26 mouse cellular contexts compared by ENCODE assay signal in genomic region chr5:55390846-55391245, GRCm38 (mm10).
DNase-seq lines count a peak whose midpoint lies in the region; ATAC-seq lines count a peak whose summit lies in the region.
"Had no signal": no experiment of that assay in that cellular context is flagged by ENCODE, and none has a peak within 500 bp of the region (broad histone marks: within the 10 kb centered on the region; RNA-seq: fewer than 3 reads in every experiment).

No protein-coding gene starts in this region.

- no peak overlapping the region for H3K4me2 ChIP-seq in forebrain, embryonic 11.5 days (ENCODE audit: low read depth, low read length, severe bottlenecking)
- no peak overlapping the region for H3K4me2 ChIP-seq in forebrain, embryonic 15.5 days (replicated peaks)
- no peak overlapping the region for H3K4me2 ChIP-seq in midbrain, embryonic 11.5 days
- no peak overlapping the region for H3K4me2 ChIP-seq in midbrain, embryonic 14.5 days (ENCODE audit: low read length)
- H3K4me2 ChIP-seq: embryonic facial prominence, embryonic 15.5 days; forebrain, embryonic 12.5 days; heart, embryonic 11.5 days; hindbrain, embryonic 14.5 days had no signal

- 20% methylated on average over 4 of the region's 4 CpGs for WGBS in forebrain, embryonic 11.5 days
- WGBS in forebrain, embryonic 15.5 days, result 10% methylated on average over 4 of the region's 4 CpGs
- WGBS in midbrain, embryonic 11.5 days, result 13% methylated on average over 4 of the region's 4 CpGs
- 12% methylated on average over 4 of the region's 4 CpGs for WGBS in midbrain, embryonic 14.5 days

- 0 out of 2 replicates have a peak, but pooled peaks have one; percentile 60 for ATAC-seq in forebrain, embryonic 11.5 days (replicated peaks; ENCODE audit: low FRiP score)
- no peak for ATAC-seq in forebrain, embryonic 15.5 days (replicated peaks)
- peak; percentile 64; the same call in 1 of the 2 replicates for ATAC-seq in midbrain, embryonic 11.5 days (ENCODE audit: low FRiP score)
- no peak for ATAC-seq in midbrain, embryonic 14.5 days (ENCODE audit: low FRiP score, low TSS enrichment)
- ATAC-seq: activated CD4-positive, CD25-positive, alpha-beta regulatory T cell, adult 4 months; CD4-positive, CD25-positive, alpha-beta regulatory T cell, adult 4 months; forebrain, embryonic 16.5 days; intestine, postnatal 0 days had no signal

- no peak overlapping the region for H3K9ac ChIP-seq in forebrain, embryonic 11.5 days (ENCODE audit: low read length)
- no peak overlapping the region for H3K9ac ChIP-seq in forebrain, embryonic 15.5 days (replicated peaks)
- H3K9ac ChIP-seq in midbrain, embryonic 11.5 days (ENCODE audit: low read length), result no peak overlapping the region
- H3K9ac ChIP-seq in midbrain, embryonic 14.5 days (replicated peaks; ENCODE audit: low read length), result no peak overlapping the region
- H3K9ac ChIP-seq: embryonic facial prominence, embryonic 15.5 days; forebrain, embryonic 12.5 days; hindbrain, embryonic 14.5 days had no signal

- no peaks in the 10 kb centered on the region for H3K9me3 ChIP-seq in forebrain, embryonic 11.5 days (ENCODE audit: control insufficient read depth, low read length)
- H3K9me3 ChIP-seq in forebrain, embryonic 15.5 days, result no peaks in the 10 kb centered on the region
- H3K9me3 ChIP-seq in midbrain, embryonic 11.5 days (ENCODE audit: control insufficient read depth, low read length), result no peaks in the 10 kb centered on the region
- H3K9me3 ChIP-seq in midbrain, embryonic 14.5 days (ENCODE audit: control insufficient read depth, low read length), result no peaks in the 10 kb centered on the region
- H3K9me3 ChIP-seq: embryonic facial prominence, embryonic 15.5 days; forebrain, embryonic 12.5 days; hindbrain, embryonic 10.5 days had no signal

- no peaks in the 10 kb centered on the region for H3K4me1 ChIP-seq in forebrain, embryonic 11.5 days (replicated peaks; ENCODE audit: control insufficient read depth, insufficient read depth, low read length)
- H3K4me1 ChIP-seq in forebrain, embryonic 15.5 days, result peaks cover 7% of the 10 kb centered on the region
- H3K4me1 ChIP-seq in midbrain, embryonic 11.5 days (ENCODE audit: control insufficient read depth, insufficient read depth, low read length), result no peaks in the 10 kb centered on the region
- H3K4me1 ChIP-seq in midbrain, embryonic 14.5 days (ENCODE audit: control insufficient read depth, insufficient read depth, low read length), result no peaks in the 10 kb centered on the region
- H3K4me1 ChIP-seq: embryonic facial prominence, embryonic 15.5 days had no signal

- no peak overlapping the region for H3K27ac ChIP-seq in forebrain, embryonic 11.5 days (ENCODE audit: low read depth, low read length)
- no peak overlapping the region for H3K27ac ChIP-seq in forebrain, embryonic 15.5 days (replicated peaks)
- H3K27ac ChIP-seq in midbrain, embryonic 11.5 days (ENCODE audit: low read depth, low read length), result no peak overlapping the region
- no peak overlapping the region for H3K27ac ChIP-seq in midbrain, embryonic 14.5 days (replicated peaks; ENCODE audit: low read depth, low read length)
- H3K27ac ChIP-seq: embryonic facial prominence, embryonic 15.5 days; forebrain, embryonic 12.5 days; hindbrain, embryonic 10.5 days; hindbrain, embryonic 14.5 days had no signal

- DNase-seq in forebrain, embryonic 11.5 days (ENCODE audit: low spot score), result no peak
- DNase-seq in midbrain, embryonic 11.5 days (ENCODE audit: low spot score, missing footprints), result no peak
- no peak for DNase-seq in midbrain, embryonic 14.5 days
- DNase-seq in embryo, embryonic 11 days, result peak; percentile 15
- no peak for DNase-seq in MN1 (ENCODE audit: low spot score)
- DNase-seq in adrenal gland, postnatal 25 days, result no peak
- DNase-seq: adrenal gland, adult 8-10 months; adrenal gland, postnatal 36 days; cerebellum, adult 11 months; cerebellum, adult 2 months; cerebellum, adult 9-11 months; cerebellum, postnatal 25 days; gastrocnemius, postnatal 10 days; gastrocnemius, postnatal 36 days; heart, postnatal 36 days; kidney, adult 2 months had no signal

- no peak overlapping the region for H3K4me3 ChIP-seq in forebrain, embryonic 11.5 days (ENCODE audit: low read depth, low read length)
- H3K4me3 ChIP-seq in forebrain, embryonic 15.5 days, result no peak overlapping the region
- H3K4me3 ChIP-seq in midbrain, embryonic 11.5 days (ENCODE audit: low read depth, low read length), result no peak overlapping the region
- no peak overlapping the region for H3K4me3 ChIP-seq in midbrain, embryonic 14.5 days (replicated peaks; ENCODE audit: low read depth, low read length)
- H3K4me3 ChIP-seq: embryonic facial prominence, embryonic 15.5 days; forebrain, embryonic 12.5 days; hindbrain, embryonic 10.5 days had no signal

- H3K27me3 ChIP-seq in forebrain, embryonic 11.5 days (ENCODE audit: control insufficient read depth, insufficient read depth, low read length), result no peaks in the 10 kb centered on the region
- H3K27me3 ChIP-seq in forebrain, embryonic 15.5 days, result no peaks in the 10 kb centered on the region
- H3K27me3 ChIP-seq in midbrain, embryonic 11.5 days (ENCODE audit: control insufficient read depth, insufficient read depth, low read length), result no peaks in the 10 kb centered on the region
- H3K27me3 ChIP-seq in midbrain, embryonic 14.5 days (ENCODE audit: control insufficient read depth, insufficient read depth, low read length), result no peaks in the 10 kb centered on the region
- H3K27me3 ChIP-seq: embryonic facial prominence, embryonic 15.5 days; forebrain, embryonic 12.5 days had no signal

- no peaks in the 10 kb centered on the region for H3K36me3 ChIP-seq in forebrain, embryonic 11.5 days (ENCODE audit: control insufficient read depth, insufficient read depth, low read length)
- no peaks in the 10 kb centered on the region for H3K36me3 ChIP-seq in forebrain, embryonic 15.5 days
- no peaks in the 10 kb centered on the region for H3K36me3 ChIP-seq in midbrain, embryonic 11.5 days (ENCODE audit: control insufficient read depth, insufficient read depth, low read length)
- H3K36me3 ChIP-seq in midbrain, embryonic 14.5 days (ENCODE audit: control insufficient read depth, insufficient read depth, low read length), result no peaks in the 10 kb centered on the region
- H3K36me3 ChIP-seq: embryonic facial prominence, embryonic 15.5 days; forebrain, embryonic 12.5 days; hindbrain, embryonic 10.5 days had no signal

Comparison
In these comparisons a context has a peak if more than half of its experiments do, and no peak if none do; other contexts are left out.
1. ATAC-seq: peak in forebrain, embryonic 11.5 days (single experiment) and midbrain, embryonic 11.5 days (single experiment); none in forebrain, embryonic 15.5 days (single experiment) and midbrain, embryonic 14.5 days (single experiment).